Mouse (Mus musculus) urinary bladder, postnatal 4 days (tissue): ENCODE results near the gene Kmt2d.
A peak's percentile ranks its signal among the peaks of the same experiment; 100 is the strongest.

ENCODE experiments used
- DNase-seq, 2 experiments: peaks; one replicate each; pipeline ENCODE4 v3.0.0; 2021 to 2022; ENCODE audit warnings: low spot score in 2 of 2

The Kmt2d gene

DNA sequence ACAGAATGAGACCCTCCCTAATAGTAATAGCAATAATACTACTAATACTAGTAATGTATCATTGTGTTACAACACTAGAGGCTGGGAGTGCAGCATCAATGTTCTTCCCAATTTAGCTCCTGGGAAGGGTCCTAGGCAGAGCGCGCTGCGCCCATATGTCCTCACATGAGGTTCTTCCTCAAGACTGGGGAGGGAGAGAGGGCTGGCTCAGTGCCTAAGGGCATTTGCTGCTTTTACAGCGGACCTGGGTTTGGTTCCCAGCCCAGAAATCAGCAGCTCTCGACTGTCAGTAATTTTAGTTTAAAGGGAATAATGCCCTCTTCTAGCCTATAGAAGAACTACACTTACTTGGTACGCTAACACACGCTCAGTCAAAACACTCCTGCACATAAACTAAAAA lies 16.5 kb upstream of the Kmt2d start:
- no peak for DNase-seq

DNA sequence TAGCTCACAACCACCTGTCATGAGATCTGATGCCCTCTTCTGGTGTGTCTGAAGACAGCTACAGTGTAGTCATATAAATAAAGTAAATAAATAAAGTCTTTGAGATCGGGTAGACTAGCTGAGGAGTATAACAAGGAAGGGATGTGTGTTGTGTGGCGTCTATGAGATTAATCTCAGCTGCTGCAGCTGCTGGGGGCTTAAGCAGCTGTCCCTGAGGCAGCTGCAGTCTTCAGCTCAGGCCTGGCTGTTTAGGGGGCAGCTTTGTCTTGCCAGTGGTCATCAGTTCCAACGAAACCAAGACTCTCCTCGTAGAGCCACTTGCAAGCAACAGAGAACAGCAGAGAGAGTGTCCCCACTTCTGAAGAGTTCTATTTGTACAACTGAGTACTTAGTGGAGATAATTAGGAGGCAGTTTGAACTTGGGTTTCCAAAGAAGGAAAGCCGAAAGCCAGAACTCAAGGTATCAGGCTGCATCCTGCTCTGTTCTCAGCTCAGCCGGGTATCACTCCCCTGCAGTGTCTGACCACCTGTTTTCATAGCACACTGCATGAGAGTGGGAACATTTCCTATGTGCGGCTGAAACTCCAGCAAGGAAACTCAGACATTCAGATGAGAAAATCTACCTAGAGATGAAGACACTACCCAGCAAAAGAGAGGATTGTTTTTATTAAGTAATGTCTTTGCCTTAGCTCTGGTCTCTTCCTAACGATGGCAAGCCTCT lies 15.8 kb upstream of the Kmt2d start:
- DNase-seq = no peak

DNA sequence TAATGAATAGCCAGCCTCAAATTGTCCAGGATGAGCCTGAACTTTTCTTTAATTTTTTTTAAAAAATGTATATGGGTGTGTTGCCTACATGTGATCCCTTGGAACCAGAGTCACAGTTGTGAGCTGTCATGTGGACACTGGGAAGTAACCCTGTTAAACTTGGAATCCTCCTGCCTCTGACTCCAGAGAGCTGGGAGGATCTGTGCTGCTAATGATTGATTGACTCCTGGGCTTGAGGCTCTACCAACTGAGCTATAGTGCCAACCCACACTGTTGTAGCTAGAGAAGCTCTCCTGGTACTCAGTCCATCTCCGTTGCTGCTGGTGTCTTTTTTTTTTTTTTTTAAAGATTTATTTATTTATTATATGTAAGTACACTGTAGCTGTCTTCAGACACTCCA lies 13.1 kb upstream of the Kmt2d start:
- DNase-seq = no peak

DNA sequence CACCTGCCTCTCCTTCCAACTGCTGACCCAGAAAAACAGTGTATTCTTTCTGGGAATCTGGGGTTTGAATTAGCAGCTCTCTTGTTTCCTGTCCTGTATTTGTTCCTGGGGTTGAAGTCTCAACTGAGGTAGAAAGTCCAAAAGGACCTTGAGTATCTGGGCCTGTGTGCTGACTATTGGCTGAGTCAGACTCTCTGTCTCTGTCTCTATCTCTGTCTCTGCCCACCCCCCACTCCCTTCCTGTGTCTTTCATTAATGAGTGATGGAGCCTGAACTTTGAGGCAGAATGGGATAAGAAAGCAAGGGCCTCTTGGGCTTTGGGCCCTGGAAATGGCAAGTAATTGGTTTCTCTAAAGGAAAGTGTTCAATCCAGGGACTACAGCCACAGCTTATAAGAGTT lies 12.7 kb upstream of the Kmt2d start:
- no peak for DNase-seq

DNA sequence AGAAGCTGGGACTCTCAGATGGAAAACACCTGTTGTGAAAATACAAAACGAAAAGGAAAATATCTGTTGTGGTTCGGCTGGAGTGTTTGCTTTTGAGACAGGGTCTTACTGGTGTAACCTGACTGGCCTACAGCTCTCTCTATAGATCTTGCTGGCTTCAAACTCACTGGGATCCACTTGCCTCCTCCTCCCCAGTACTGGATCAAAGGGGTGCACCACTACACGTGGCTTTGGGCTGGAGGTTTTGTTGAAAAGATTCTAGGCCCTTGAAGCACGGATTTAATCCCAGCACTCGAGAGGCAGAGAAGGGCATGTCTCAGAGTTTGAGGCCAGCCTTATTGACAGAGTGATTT lies 10.6 kb upstream of the Kmt2d start:
- no peak for DNase-seq

DNA sequence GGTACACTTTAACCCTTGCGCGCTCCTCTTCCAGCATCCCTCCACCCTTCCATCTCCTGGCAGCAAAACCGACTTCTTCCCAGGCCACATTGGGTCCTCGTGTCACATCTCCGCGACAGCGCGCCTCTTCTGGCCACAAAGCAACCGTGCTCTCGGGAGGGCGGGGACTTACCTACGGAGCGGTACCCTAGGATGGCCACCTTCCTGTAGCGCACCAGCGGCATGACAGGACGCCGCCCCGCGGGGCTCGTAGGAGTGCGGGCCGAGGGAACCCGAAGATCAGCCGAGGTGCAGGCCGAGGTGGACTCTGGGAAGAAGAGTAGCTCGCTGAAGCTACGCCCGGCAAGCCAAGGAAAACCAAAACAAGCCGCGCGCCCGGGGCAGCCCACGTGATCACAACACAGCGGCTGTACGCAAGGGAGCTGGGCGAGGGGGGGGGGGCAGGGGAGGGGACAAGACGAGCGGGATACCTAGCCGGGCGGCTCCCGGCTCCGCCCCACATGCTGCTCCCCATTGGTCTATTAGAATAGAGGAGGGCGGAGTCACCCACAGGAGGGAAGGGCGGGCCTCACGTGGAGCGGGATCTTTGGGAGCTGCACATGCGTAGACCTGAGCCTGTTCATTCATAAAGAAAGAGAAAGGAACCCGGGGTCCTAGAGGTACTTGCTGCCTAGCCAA lies 10.1 kb upstream of the Kmt2d start:
- DNase-seq = peak; percentile 86

DNA sequence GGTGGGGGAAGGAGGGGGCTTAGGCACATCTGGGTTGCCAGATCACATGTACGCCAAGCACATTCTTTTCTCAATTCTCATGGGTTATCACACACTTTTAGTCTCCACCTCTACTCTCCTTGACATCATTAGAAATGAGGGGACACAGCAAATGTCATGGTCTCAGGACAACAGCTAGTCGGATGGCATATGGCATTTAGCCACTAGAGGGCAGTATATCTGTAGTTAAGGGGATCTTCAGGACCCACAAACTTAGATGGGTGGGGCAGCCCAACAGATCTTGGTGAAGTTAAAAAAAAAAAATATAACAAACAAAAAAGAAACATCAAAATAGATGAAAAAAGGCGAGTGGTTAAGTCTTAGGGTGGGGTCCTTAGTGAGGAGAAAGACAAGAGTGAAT lies 6.3 kb upstream of the Kmt2d start:
- no peak for DNase-seq

DNA sequence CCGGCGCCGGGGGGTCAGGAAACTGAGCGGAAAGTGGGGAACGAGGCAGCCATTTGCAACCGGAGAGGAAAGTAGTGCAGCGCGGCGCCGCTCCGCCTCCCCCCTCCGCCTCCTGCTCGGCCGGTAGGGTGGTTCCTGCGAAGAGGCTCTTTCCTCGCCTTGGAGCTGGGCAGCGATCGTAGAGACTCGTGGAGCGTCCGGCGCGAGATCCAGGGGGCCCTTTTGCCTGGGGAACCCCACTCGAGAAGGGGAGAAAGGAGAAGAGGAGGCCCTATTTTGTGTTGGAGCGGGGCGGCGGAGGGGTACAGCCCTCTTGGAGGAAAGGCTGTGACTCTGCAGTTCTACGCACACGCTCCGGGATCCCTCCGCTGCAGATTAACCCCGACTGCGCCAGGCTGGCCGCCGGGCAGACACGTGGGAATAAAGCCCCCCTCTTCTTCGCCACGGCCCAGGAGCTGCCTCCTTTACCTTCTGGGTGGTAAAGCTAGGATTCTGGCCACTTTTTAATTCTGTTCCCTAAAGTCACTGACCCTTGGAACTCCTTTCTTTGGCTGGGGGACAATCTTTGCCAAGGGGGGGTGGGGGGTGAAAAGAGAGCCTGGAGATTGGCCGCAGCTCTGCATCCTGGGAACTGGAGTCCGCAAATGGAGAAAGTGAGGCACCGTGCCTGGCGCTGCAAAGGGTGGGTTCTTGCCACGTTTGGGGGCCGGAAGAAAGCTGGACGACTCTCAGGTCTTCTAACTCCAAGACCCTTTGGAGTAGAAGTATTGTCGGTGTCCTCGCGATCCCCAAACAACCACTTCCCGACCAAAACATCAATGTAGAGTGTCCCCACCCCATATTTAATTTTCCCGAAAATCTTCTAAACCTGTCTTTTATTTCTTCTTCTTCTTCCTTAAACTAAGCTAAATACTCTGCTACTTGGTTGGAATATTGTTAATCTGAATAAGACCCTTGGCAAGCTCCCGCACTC lies 1.2 kb upstream of the Kmt2d start:
- peak; percentile 89 to 90 for DNase-seq

DNA sequence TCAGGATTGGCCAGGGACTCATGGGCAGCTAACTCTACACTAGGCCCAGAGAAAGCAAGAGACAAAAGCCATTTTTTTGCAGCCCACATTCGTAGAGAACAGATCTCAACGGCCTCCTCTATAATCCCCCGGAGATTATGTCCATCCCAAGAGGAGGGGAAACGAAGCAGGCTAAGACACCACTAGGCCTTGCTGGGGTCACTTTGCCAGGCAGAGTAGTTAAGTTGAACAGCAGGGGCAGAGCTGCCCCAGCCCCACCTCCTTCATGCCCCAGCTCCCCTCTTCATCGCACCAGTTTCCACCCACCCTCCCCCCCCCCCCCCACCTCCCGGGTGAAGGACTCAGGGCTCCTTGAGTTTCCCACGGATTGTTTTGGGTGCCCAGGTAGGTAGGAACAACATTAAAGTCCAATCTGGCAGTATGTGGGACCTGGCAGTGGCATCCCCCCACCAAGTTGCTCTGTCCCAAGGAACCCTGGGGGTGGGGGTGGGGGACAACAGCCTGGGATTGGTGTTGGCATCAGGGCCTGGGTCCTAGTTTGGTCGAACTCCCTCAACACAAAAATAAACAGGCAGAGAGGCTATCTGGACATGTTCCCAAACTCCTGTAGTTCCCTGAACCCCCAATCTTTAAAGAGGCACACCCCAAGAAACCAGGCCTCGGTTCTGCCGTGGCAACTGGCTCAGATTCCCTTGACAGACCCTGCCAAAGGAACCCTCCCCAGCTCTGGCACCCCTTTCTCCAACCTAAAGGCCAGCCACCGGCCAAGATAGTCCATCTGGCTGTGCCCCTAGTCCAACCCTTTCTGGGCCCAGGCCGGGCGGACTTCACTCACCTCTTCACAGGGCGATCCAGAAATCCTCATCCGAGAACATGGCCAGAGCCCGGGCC lies 580 bp downstream of the Kmt2d start:
- DNase-seq = no peak

DNA sequence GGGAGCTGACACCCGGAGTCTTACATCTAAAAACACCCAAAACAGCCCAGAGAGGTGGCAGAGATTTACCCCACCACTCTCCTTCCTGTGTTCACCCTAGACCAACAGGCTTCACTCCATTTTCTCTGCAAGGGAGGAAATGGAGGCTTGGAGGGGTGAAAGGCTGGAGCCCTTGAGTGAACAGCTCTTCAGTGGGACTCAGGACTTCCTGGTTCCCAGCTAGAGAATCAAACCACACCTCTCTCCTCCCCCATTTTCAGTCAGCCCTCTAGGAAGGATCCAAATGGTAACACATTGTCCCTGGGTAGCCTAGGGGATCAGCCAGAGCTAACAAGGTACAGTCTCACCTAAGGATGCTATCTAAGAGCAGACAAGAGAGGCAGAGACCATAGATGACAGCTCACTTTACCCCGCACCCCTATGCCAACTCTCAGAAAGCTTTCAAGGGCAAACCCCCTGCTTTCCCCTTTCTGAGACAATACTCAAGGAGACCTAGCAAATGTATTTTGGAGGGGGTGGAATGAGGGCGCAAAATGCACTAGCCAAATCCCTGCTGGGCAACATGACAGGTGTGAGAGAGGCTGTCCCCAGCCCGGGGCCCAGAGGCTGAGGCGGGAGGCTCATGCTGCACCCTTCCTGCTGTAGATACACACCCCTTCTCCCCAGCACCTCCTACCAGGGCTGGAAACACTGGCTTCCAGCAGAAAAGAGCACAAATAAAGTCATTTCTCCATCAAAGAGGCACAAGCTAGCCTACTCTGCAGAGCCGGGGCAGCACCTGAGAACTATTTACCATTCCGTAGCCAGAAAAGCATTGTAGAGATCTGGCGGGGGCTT lies 1.4 kb downstream of the Kmt2d start:
- no peak for DNase-seq

DNA sequence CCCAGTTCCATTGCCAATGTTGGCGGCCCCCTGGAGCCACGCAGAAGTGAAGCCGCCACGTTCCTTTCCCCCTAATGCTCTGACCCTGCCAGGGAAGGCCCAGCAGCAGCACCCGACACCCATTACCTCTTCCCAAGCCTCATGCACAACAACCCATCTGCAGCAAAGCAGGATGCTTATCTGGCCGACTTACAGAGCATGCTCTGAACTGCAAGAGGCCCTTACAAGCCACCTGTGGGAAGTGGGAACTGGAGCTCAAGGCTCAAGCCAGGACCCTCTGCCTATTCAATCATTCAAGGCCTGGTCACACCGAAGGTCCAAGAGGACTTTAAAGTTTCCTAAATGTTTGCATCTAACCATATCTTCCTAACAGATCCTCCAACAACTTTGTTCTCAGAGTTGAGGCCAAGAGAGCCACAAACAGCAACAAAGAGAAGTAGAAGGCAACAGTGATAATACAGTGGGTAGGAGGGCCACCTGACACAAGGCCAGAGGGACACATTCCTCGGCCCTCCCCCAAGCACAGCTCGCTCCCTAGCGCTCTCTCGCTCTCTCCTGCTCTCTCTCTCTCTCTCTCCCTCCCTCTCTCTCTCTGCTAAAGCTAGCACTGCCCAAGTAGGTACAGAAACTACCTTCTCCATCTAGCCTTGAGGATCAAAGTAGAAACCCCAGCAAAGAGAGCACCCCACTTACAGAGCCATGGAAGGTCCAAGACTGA lies 2.5 kb downstream of the Kmt2d start:
- DNase-seq = no peak

DNA sequence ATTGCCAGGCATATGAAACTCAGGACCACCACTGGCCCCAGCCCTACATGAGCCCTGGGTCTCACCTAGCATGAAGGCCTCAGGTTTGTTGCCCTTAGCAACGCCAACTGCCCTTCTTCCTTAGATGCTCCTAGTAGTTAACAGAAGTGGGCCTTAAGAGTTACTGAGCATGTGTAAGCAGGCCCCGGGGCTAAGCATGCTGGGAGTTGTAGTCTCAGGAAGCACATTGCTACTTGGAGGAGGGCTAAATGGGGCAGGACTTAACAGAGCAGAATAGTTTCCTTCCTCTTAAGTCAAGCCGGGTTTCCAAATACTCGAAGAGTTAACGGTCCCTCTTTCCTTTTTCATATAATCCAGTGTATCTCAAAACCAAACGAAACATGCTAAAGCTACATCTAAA lies 3.7 kb downstream of the Kmt2d start:
- peak in 1 of 2 experiments; percentile 46 for DNase-seq

DNA sequence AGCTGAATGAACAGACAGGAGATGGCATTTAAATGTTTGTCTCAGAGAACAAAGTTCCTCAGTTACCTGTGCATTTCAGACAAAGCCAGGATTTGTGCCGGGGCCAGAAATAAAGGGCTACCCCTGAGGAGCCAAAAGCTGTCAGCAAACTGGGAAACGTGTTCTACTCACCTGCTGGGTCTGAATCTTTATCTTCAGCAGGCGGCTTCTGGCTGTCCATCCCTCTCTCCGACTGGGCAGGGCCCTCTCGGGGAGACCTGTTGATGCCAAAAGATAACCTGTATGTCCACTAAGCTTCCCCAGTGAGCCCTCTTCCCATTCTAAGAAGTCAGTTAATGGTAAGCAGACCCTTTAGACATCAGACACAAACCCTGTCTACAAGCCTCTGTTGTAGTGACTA lies 4.5 kb downstream of the Kmt2d start:
- DNase-seq = no peak

DNA sequence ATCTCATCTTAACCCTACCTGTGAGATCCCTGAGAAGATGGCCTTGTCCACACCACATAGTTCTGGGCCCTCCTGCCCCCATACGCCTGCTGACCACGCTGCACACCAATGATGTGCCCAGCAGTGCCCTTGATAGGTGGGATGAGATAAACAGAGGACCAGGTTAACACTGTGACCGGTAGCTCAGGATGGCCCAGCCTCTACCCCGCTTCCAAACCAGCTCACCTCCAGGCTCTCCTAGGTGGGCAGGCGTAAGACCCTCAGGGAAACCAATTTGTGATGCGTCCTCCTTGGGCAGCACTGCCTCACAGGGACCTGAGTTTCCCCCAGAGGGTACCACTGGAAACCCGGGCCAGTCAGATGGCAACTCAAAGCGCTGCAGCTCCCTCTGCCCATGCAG lies 5.2 kb downstream of the Kmt2d start:
- DNase-seq = no peak

DNA sequence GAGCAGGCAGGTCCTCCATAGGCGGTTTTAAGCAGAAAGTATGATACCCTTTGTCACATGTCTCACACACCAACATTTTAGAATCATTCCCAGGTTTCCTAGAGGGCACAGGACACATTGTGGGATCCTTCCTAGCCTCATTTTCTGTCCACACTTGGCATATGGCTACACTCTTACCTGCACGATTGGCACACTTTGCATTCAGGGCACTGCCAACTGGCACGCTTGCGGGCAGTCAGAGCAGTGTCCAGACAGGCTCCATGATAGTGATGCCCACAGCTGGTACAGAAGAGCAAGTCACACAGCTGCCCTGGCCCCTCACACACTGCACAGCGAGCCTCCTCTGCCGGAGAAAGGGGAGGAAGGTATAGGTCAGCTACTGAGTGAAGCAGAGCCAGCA lies 6.1 kb downstream of the Kmt2d start:
- no peak for DNase-seq

DNA sequence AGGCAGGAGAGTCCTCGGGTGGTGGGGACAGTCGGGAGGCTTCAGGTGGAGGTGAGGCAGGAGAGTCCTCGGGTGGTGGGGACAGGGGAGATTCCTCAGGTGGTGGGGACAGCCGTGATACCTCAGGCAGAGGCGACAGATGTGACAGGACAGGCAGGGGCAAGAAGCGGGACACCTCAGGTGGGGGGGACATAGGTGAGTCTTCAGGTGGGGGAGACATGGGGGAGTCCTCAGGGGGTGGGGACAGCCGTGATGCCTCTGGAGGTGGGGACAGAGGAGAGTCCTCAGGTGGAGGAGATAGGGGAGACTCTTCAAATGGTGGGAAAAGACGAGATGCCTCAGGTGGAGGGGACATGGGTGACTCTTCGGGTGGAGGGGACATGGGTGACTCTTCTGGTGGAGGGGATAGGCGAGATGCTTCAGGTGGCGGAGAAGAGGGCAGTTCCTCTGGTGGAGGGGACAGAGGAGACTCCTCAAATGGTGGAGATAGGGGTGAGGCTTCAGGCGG lies 7.5 kb downstream of the Kmt2d start:
- no peak for DNase-seq

DNA sequence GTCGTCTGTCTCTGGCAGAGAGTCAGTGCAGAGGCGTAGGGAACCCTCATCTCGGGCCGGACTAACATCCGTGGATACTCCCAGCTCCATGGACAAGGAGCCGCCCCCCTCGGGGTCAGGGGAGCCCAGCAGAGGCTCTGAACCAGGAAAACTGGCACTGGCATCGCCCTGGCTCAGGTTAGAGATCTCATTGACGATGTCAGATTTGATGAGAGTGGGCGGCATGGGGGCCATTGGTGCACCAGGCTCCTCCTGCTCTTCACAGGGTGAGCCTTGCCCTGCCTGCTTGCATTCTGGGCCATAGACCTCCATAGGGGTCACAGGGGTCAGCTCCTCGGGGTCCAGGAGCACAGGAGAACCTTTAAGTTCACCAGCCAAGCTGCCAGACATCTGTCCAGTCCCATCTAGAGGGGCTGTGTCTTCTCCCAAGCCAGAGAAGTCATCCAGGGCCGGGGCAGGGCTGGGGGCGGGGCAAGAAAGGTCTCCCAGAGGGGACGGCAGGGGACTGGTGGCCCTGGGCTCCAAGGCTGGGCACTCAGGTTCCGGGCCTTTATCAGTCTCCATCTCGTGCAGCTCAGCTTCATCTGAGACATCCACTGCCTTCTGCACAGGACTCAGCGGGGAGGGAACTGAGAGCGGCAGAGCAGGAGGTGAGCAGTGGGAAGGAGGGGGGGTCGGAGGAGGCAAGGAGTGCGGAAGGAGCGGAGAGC lies 9.1 kb downstream of the Kmt2d start:
- peak in 1 of 2 experiments; percentile 55 for DNase-seq

DNA sequence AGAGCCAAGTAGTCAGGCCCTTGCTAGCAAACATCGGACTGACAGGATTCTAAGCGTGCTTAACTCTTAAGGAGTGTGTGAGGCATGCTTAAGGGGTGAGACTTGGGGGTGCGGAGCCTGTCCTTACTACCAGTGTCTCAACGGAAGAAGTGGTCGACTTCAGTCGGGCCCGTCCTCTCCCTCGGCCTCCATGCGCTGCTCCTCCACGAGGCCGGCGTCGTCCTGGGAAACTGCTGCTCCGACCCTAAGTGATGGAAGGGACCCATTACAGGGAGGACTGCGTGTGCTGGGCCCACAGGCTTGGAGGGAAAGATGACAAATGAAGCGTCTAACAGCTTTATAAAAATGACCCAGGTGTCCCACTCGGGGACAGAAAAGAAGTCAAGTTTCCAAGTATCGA lies 10.1 kb downstream of the Kmt2d start:
- DNase-seq = no peak
